Mouse (Mus musculus) liver, embryonic 14.5 days (tissue): ENCODE results near the gene Nxt2. TPM values are rescaled to one million over a fixed set of nuclear protein-coding genes. Genes with fewer than 3 reads are reported as not detected.
"Not testable (repeated sequence)": the region's sequence is repeated elsewhere in the genome, so short reads cannot be mapped to it uniquely, and the experiment has no call there.

ENCODE experiments used
- ATAC-seq: fragments of 200-750 bp; cut with Nextera tagmentation; 2 replicates; pipeline ENCODE4 v1.8.0; 2017; ENCODE audit warnings: moderate number of reproducible peaks, mild to moderate bottlenecking, moderate library complexity; ENCODE audit not compliant: insufficient read depth
- DNase-seq, 3 experiments: peaks; one replicate each; pipeline ENCODE4 v3.0.0-alpha.2; 2012 to 2013; ENCODE audit warnings: low read depth in 3 of 3, low spot score in 3 of 3
- H3K27ac ChIP-seq: fragments of 300-500 bp; sonication (generic); 2 replicates; pipeline ENCODE4 v1.5.1; 2014; ENCODE audit warnings: moderate library complexity, mild to moderate bottlenecking, control low read depth, inconsistent platforms
- H3K27me3 ChIP-seq: fragments of 300-500 bp; sonication (generic); 2 replicates; pipeline ENCODE4 v1.6.1; 2014; ENCODE audit warnings: mild to moderate bottlenecking, low read length, moderate library complexity; ENCODE audit not compliant: control insufficient read depth, insufficient read depth
- H3K36me3 ChIP-seq: fragments of 300-500 bp; sonication (generic); replicated peaks from 2 replicates; pipeline ENCODE4 v1.6.1; 2014; ENCODE audit warnings: low read depth; ENCODE audit not compliant: control insufficient read depth, insufficient read depth
- H3K4me1 ChIP-seq, 2 experiments: fragments of 200-500 bp in 1 of 2; fragments of 300-500 bp in 1 of 2; sonication (generic) in 1 of 2; replicated peaks; 2 replicates each; pipeline ENCODE4 v1.6.1; 2012 to 2014; ENCODE audit warnings: antibody characterized with exemption in 1 of 2, inconsistent platforms in 1 of 2, low read length in 1 of 2; ENCODE audit not compliant: control insufficient read depth in 2 of 2, insufficient read depth in 2 of 2
- H3K4me2 ChIP-seq: fragments of 300-500 bp; sonication (generic); 2 replicates; pipeline ENCODE4 v1.6.1; 2014; ENCODE audit warnings: low read depth, mild to moderate bottlenecking, control low read depth, moderate library complexity
- H3K4me3 ChIP-seq, 2 experiments: fragments of 200-500 bp in 1 of 2; fragments of 300-500 bp in 1 of 2; sonication (generic) in 1 of 2; 2 replicates each; pipeline ENCODE4 v1.5.1; 2012 to 2014; ENCODE audit warnings: low read depth in 2 of 2, low read length in 2 of 2, mild to moderate bottlenecking in 2 of 2, control low read depth in 1 of 2, inconsistent platforms in 1 of 2, moderate library complexity in 1 of 2; ENCODE audit not compliant: insufficient read depth in 1 of 2
- H3K9ac ChIP-seq: fragments of 300-500 bp; sonication (generic); replicated peaks from 2 replicates; pipeline ENCODE4 v1.6.1; 2014; ENCODE audit warnings: mild to moderate bottlenecking, control low read depth, moderate library complexity
- H3K9me3 ChIP-seq: fragments of 300-500 bp; sonication (generic); 2 replicates; pipeline ENCODE4 v1.6.1; 2016; ENCODE audit warnings: low read length, mixed read lengths; ENCODE audit not compliant: control insufficient read depth
- CTCF ChIP-seq: IDR thresholded peaks from 2 replicates; pipeline ENCODE4 v1.5.1; 2016; ENCODE audit warnings: antibody characterized with exemption, low read depth, control low read depth
- EP300 ChIP-seq: IDR thresholded peaks from 2 replicates; pipeline ENCODE4 v1.6.1; 2016; ENCODE audit warnings: antibody characterized with exemption, low read depth
- WGBS: fragments of 180-500 bp; shearing (Covaris S2); extraction: QIAGEN DNeasy Blood & Tissue Kit; methylation state at CpG from one replicate; pipeline ENCODE4 v1.1.7; 2014; ENCODE audit not compliant: insufficient replicate concordance; 5-methylcytosine and 5-hydroxymethylcytosine counted together
- polyA plus RNA-seq, 2 experiments: library from polyadenylated mRNA; depleted of rRNA in 1 of 2; stranded (reverse) in 1 of 2; unstranded in 1 of 2; fragments of >200 nt; fragmentation: Nextera tagmentation in 1 of 2; extraction: Ambion mirVana in 1 of 2; gene quantifications; 2 replicates each; pipeline versions ENCODE4 v1.2.1 to v1.2.3; 2012 to 2014

Gene Nxt2
- polyA plus RNA-seq, 2 experiments, result 2.2 to 7.3 TPM

DNA sequence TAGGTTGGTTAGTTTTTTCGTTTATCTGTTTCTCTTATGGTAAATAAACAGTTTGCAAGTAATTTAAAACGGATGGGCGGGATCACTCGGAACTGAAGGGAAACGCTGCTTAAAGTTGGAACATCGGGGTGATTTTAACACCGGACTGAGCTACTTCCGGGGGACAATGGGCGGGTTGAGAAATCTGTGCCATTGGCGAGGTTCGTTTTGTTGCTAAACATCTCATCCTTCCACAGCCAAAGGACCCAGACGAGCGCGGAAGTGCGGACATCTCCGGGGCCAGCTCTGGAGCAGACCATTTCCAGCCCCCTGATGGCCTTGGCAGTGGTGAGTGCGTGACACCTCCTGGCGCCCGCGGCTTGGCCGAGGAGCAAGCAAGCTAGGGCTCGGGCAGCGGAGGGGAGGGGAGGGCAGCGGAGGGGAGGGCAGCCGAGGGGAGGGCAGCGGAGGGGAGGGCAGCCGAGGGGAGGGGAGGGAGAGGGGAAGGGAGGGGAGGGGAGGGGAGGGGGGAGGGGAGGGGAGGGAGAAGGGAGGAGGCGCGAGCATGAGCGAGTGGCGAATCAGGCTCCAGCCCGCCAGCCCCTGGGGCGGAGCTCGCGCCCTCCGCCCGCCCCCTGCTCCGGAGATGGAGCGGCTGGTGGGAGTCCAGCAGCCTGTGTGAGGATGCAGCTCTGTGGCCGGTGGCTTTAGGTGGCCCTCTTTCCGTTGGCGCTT, 1.6 kb downstream of the Nxt2 start:
- 29% methylated on average over 34 of the region's 42 CpGs for WGBS
- H3K9me3 ChIP-seq, result no peaks in the 10 kb centered on the region
- H3K4me2 ChIP-seq, result peak overlapping the region; percentile 67
- ATAC-seq (peak; percentile 94), DNase-seq (peak; percentile 45 to 58 (median 55))
- peak overlapping the region; percentile 5 for H3K27ac ChIP-seq
- peak overlapping the region; percentile 53 for H3K9ac ChIP-seq
- peak overlapping the region; percentile 52 to 75 for H3K4me3 ChIP-seq
- H3K36me3 ChIP-seq, result no peaks in the 10 kb centered on the region
- TF ChIP-seq CTCF, result no peak
- no peaks in the 10 kb centered on the region for H3K27me3 ChIP-seq
- no peaks in the 10 kb centered on the region for H3K4me1 ChIP-seq

DNA sequence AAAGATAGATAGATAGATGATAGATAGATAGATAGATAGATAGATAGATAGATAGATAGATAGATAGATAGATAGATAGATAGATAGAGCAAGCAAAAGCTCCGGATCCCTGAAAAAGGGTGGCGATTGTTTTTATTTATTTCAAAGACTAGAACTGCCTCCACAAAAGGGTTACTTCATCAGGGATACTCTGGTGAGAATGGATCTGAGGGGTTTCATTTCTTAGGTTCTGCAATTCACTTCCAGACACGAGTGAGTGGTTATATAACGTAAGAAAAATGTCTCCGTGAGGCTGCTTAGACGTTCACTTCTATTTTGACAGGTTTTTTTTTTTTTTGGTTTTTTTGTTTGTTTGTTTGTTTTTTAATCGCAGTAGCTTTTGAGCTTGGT, 2.2 kb downstream of the Nxt2 start:
- 42% methylated on average over 7 of the region's 7 CpGs for WGBS
- peak overlapping the region; percentile 45 to 52; a peak in 3 of 4 replicates for H3K4me3 ChIP-seq
- DNase-seq, result no peak
- no peak for ATAC-seq
- 0 out of 2 replicates have a peak overlapping the region, but pooled peaks have one; percentile 13 for H3K9ac ChIP-seq
- peak overlapping the region; percentile 64 for H3K4me2 ChIP-seq
- no peak overlapping the region for H3K27ac ChIP-seq
- no peaks in the 10 kb centered on the region for H3K4me1 ChIP-seq
- H3K9me3 ChIP-seq, result no peaks in the 10 kb centered on the region
- no peaks in the 10 kb centered on the region for H3K36me3 ChIP-seq
- H3K27me3 ChIP-seq, result no peaks in the 10 kb centered on the region
- TF ChIP-seq EP300 (no peak), CTCF (no peak)

DNA sequence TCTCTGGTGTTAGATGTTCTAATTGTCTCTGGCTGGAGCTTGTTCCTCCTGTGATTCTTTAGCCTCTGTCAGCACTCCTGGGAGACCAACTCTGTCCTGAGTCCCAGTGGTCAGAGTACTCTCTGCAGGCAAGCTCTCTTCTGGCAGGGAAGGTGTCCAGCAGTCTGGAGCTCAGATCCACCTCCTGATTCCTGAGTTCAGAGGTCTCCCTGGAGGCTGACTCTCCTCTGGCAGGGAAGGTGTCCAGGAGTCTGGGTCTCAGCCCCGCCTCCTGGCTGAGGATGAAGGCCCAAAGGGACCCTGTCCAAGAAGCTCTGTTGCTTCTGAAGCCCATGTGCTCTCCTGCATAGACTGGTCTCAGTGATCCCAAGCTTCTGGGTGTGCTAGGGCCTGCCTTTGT, 9.6 kb downstream of the Nxt2 start:
- H3K27me3 ChIP-seq, H3K4me1 ChIP-seq, H3K9ac ChIP-seq, H3K9me3 ChIP-seq, H3K4me2 ChIP-seq, DNase-seq, ATAC-seq, H3K36me3 ChIP-seq, H3K4me3 ChIP-seq, H3K27ac ChIP-seq: not testable (repeated sequence)
- WGBS, result 50% methylated on average over 1 of the region's 1 CpGs

DNA sequence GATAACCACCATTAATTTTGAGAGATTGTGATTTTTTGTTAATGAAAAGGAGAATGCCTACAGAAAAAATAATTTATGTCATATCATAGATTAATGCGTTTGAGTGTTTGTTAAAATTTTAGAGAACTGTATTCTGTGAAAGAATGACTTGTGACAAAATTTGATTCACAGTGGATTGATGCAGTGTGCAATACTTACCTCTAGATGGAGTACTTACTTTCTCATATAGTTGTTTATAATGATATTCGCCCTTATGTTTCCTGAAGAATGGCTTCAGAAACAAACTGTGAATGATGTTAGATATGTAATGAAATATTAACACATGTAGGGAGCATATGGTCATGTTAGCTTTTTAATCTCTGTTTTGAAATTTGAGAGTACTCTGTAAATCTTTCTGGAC, 10.5 kb downstream of the Nxt2 start:
- TF ChIP-seq EP300, result no peak
- no peak for TF ChIP-seq CTCF
- Histone ChIP-seq H3K9me3 (no peaks in the 10 kb centered on the region), H3K36me3 (no peaks in the 10 kb centered on the region), H3K9ac (no peak overlapping the region), H3K4me3 (no peak overlapping the region), H3K27me3 (no peaks in the 10 kb centered on the region), H3K27ac (no peak overlapping the region), H3K4me2 (no peak overlapping the region), H3K4me1 (no peaks in the 10 kb centered on the region)
- 40% methylated on average over 2 of the region's 2 CpGs for WGBS
- ATAC-seq (no peak), DNase-seq (no peak)

DNA sequence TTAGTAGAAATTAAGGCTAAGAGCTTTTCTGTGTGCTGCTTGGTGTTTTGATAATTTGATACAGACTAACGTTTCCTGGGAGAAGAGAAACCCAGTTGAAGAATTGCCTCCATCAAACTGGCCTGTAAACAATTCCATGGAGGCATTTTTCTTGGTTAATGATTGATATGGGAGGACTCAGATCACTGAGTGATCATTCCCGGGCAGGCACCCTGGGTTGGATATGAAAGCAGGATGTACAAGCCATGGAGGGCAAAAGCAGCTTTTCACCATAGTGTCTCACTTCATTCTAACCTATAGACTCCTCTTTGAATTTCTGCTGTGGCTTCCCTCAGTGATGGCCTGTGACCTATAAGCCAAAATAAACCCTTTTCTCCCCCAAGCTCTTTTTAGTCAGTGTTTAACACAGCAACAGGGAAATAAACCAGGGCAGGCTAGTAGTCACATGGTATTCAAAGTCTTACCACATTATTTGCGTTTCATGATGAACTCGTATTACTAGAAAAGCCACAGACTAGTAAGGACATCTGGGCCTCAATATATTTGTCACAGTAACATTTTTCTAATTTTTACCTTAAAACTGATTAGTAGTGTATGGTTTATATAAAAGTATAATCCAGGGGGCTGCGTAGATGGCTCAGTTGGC, 19.2 kb downstream of the Nxt2 start:
- H3K36me3 ChIP-seq, result no peaks in the 10 kb centered on the region
- H3K27me3 ChIP-seq, result no peaks in the 10 kb centered on the region
- H3K4me1 ChIP-seq, result no peaks in the 10 kb centered on the region
- WGBS, result 64% methylated on average over 5 of the region's 5 CpGs
- H3K9me3 ChIP-seq, result no peaks in the 10 kb centered on the region
- ATAC-seq (no peak), DNase-seq (no peak)
- H3K4me2 ChIP-seq, result no peak overlapping the region
- TF ChIP-seq CTCF, result no peak
- TF ChIP-seq EP300, result no peak
- no peak overlapping the region for H3K27ac ChIP-seq
- no peak overlapping the region for H3K9ac ChIP-seq
- no peak overlapping the region for H3K4me3 ChIP-seq
